Mouse (Mus musculus) embryonic stem cell, embryonic (primary cell): ENCODE measurements at regions not wholly inside any gene's neighbourhood (a gene's known extent, or its start where the extent isn't known, plus 50 kb on each side); places are given as distances from the start of the nearest gene placed in this dataset.

Experiments
- CTCF ChIA-PET, 4 experiments: fragments of 300-600 bp in 2 of 4; fragments of 350-600 bp in 2 of 4; sonication (Branson Sonifier 250); formaldehyde crosslinking; loops; one replicate each; lab custom pipeline; 2022; ENCODE audit warnings: inconsistent platforms in 2 of 4; lab: Charles Lee
- POLR2A ChIA-PET, 4 experiments: fragments of 300-600 bp in 2 of 4; fragments of 350-600 bp in 2 of 4; sonication (Branson Sonifier 250); formaldehyde crosslinking; loops; one replicate each; lab custom pipeline; 2022; ENCODE audit warnings: antibody characterized with exemption in 4 of 4, inconsistent platforms in 1 of 4; lab: Charles Lee

GRCm38 (mm10) chr7:54333142-54333541 is 502.2 kb upstream of the Luzp2 start:
- POLR2A ChIA-PET = no interaction called here
- CTCF ChIA-PET = no interaction called here

- ChIA-PET POLR2A (no interaction called here), CTCF (interaction anchor here in 1 of 4 experiments (0.7 kb wide), 1 partner anchor 315 kb away, joined by 3 read pairs; no protein-coding TSS in a partner anchor)
Measured at GRCm38 (mm10) chr7:54334916-54335315, 500.4 kb upstream of the Luzp2 start.

- POLR2A ChIA-PET = no interaction called here
Measured at GRCm38 (mm10) chr7:54340532-54340931, 494.8 kb upstream of the Luzp2 start.

More at GRCm38 (mm10) chr7:54340532-54340931, 494.8 kb upstream of the Luzp2 start:
- CTCF ChIA-PET = no interaction called here
